Mouse (Mus musculus) common myeloid progenitor, adult 5-6 weeks (primary cell): ENCODE data around the gene Acot6. TPM values are rescaled to one million over a fixed set of nuclear protein-coding genes. Genes with fewer than 3 reads are reported as not detected.
"Not testable (repeated sequence)": the region's sequence is repeated elsewhere in the genome, so short reads cannot be mapped to it uniquely, and the experiment has no call there.

Experiments
- ATAC-seq: replicated peaks from 2 replicates; pipeline ENCODE4 v1.8.0; 2016; ENCODE audit warnings: low read depth, mild to moderate bottlenecking, moderate TSS enrichment, inconsistent platforms; ENCODE audit not compliant: poor library complexity, severe bottlenecking
- total RNA-seq: library from RNA; stranded (forward); fragments of 200-1000, 187-1606 nt; gene quantifications from 2 replicates; pipeline ENCODE4 v1.2.3, GENCODE M21; 2017

Gene Acot6
- total RNA-seq: 1.6 and 2.5 TPM in 2 replicates

DNA sequence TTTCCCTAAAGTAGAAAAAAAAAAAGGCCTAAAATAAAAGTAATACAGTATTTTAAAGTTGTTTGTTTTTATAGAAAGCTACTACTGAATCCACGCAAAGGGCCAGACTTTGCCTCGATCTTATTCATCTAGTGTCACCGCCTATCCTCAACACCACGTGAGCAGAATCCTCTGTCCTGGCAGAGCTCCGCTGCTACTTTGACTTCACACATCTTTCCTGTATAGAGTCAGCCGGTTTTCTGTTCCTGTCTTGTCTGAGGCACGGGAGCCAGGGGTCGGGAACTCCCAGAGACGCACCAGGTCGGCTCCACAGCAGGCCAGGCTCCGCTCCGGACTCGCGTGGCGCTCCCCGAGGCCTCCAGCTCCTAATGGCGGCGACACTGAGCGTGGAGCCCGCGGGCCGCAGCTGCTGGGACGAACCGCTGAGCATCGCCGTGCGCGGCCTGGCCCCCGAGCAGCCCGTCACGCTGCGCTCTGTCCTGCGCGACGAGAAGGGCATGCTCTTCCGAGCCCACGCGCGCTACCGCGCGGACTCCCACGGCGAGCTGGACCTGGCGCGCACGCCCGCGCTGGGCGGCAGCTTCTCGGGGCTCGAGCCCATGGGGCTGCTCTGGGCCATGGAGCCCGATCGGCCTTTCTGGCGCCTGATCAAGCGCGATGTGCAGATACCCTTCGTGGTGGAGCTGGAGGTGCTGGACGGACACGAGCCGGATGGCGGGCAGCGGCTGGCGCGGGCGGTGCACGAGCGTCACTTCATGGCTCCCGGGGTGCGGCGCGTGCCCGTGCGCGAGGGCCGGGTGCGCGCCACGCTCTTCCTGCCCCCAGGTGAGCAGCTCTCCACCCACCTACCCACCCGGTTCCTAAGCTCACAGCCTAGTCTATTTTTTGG, at the start of gene Acot6:
Gene Acot6 (plus strand): TSS at position 51 of the 889 bp plus-strand sequence.
- ATAC-seq: peak; percentile 71

DNA sequence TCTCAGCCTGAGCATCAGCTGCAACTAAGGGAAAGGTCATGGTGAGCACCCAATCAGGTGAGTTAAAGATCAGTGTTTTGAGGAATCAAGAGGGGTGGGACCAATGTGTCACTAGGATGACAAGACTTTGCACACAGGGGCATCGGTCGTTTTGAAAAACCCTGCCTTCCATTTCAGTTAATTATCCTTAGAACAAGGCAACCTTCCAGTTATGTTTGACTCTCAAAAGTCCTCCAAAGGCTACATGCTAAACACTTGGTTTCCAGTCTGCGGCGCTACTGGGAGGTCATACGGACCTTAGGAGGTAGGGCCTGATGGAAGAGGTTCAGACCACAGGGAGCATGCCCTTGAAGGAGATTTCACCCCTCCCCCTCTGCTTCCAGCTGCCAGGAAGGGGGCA, 49.7 kb upstream of the Acot6 start:
- ATAC-seq: not testable (repeated sequence)

DNA sequence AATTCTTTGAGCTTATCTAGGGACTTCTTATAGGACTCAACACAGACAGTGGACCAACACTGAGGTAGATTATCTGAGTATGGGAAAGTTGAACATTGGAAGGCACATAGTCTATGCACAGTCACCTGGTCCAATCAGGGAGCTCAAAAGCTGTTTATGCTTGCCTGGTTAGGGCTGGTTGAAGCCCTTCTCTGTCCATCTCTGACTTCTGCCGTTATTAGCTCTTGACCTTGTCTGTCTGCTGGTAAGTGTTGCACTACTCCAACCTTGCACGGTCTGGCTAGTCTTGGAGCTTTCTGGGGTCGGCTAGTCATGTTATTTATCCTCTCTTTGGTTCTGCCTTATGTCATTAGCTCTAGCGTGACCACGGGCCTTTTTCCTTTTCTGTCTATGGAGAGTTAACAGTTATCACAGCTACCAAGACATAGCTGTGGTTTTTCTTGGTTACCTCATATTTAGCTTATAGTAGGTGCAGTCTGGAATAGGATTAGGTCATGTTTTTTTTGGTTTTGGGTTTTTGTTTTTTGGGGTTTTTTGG, 48.4 kb upstream of the Acot6 start, which contains the start of gene Acot3:
Gene Acot3 (plus strand): TSS at position 208 of the 538 bp plus-strand sequence.
- peak; percentile 77 for ATAC-seq

DNA sequence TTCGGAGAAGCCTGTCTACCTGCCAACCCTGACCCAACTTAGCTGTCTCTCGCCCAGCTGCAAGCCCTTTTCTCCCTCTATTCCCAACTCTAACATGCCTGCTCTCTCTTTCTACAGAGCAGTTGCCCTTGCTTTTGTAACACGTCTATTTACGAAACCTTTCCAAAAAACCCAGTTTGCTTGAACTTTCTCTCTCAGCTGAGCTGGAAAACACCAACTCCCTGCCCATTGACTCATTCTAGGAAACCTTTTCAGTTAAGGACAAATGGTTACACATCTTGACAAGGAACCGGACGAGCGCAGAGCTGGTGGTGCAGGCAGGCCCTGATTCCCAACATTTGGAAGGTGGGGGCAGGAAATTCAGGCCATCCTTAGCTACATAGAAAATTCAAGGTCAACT, 47.8 kb upstream of the Acot6 start:
- no peak for ATAC-seq

DNA sequence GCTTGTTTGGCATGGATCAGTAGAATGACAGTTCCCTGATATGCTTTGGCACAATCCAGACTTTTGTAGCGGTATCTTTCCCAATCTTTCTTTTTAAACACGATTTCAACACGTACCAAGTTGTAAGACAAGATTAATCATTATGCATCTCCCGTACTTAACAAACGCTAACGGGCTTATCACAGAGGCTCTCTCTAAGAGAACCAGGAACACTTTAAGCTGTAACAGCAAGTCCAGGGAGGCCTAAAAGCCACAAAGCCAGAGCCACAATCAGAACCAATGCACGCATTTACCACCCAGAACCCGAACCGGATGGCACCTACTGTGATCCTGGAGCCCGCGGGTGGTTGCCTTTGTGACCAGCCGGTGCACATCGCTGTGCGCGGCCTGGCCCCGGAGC, 47.3 kb upstream of the Acot6 start:
- ATAC-seq: no peak

DNA sequence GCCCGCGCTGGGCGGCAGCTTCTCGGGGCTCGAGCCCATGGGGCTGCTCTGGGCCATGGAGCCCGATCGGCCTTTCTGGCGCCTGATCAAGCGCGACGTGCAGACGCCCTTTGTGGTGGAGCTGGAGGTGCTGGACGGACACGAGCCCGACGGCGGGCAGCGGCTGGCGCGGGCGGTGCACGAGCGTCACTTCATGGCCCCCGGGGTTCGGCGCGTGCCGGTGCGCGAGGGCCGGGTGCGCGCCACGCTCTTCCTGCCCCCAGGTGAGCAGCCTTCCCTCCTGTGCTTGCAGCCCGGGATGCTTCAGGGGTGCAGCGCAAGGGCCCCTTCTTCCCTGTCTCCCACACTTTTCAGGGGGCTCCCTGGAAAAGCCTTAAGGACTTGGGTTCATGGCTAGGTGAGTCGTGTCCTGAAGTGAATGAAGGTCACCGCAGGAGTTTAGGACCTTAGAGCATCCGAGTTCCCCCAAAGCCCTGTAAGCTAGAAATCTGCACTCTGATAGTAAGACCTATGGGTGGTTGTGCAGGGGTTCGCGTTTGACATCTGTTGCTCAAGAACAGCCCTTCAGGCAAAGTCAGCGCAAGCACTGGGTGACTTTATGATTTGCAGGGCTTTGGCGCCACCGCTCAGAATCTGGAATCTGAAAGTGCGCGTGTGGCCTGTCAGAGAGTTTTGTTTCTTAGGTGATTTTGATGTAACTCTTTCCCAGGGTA, 46.6 kb upstream of the Acot6 start:
- peak; percentile 58; the same call in 1 of the 2 replicates for ATAC-seq

DNA sequence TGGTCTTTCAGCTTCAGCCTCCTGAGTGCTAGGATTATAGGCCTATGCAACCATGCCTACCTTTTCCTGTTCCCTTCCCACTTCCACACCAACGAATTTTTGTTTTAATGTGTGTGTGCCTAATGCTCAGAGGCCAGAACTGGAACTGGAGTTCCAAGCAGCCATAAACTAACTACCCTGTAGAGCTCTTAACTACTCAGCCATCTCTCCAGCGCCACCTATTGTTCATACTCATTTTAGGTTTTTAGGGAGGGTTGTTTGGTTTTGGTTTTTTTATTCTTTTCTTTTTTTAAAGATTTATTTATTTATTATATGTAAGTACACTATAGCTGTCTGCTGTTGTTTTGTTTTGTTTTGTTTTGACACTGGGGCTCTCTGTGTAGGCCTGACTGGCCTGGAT, 39.5 kb upstream of the Acot6 start:
- ATAC-seq: peak; percentile 77; the same call in 1 of the 2 replicates

DNA sequence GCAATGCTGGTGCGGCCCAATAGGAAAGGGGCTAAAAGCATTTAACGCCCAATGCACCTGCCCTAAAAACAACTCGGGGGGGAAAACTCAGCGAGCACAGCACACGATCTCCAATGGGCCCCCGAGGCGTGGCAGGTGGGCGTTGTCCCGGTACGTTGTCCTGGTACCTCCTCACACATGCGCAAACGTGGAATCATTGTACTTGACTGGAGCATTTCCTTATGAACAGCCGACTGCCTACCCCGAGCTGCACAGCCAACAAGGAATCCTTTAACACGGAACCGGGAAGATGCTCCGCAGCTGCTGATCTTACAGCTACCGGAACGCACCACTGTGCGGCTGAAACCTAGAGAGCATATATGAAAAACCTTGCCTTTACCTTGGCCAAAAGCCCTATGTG, 38.1 kb upstream of the Acot6 start:
- ATAC-seq: no peak

DNA sequence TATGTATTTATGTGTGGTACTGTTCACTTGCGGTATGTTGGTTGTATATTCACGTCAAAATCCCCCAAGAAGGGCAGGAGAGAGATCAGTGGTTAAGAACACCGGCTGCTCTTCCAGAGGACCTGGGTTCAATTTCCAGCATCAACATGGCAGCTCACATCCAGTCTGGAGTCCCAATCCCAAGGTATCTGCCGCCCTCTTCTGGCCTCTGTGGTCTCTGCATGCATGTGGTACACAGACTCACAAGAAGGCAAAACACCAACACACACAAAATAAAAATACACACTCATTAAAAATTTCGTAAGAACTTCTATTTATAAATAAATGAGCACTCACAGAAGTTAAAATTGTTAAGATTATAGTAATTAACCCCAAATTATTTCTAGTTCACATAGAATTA, 37.2 kb upstream of the Acot6 start:
- ATAC-seq: no peak

DNA sequence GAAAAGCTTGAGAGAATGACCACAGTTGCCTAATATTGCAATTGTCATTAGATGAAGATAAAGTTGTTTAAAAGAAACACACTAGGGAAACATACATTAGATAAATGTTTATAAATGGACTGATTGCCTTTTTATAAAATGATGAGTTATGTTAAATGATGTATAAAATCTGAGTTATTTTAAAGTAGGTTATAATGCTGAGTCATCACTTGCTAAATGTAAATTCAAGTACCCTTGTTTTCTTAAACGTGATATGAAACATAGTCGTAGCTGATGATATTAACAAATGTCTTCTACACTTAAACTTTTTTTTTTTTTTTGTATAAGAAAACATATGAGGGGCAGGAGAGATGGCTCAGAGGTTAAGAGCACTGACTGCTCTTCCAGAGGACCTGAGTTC, 36.6 kb upstream of the Acot6 start:
- ATAC-seq: no peak

DNA sequence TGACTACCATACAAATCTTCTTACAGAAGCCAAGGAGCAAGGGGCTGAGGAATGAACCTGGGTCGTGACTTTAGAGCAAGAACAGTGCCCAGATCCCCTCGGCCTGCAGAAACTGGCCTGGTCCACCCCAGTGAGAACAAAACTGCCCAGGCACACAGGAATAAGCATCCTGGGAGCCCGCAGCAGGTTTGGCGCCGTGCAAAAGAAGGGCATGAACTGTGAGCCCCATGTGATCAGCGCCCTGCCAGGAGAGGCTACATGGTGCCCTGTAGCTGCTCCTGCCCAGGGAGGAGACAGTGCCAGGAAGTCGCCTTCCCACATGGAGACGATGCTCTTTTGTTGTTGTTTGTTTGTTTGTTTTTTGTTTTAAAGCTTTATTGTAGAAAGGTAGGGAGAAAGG, 35.8 kb upstream of the Acot6 start:
- no peak for ATAC-seq

DNA sequence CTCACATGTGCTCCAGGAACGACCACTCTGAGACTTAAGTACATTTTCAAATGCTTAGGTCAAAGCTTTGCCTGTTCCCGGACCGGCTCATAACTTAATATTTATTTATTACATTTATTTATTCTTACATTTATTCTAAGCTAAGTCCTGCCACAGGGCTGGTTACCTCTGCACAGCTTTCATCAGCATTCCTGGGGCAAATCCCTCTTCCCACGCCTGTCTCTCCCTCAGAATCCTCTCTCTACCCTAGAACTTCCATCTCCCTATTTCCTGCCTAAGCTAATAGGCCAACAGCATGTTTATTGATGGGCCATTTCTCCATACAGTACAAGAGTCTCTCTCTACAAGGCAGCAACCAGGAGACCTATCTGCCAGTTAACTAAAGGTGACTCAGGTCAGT, 32.7 kb upstream of the Acot6 start:
- no peak for ATAC-seq

DNA sequence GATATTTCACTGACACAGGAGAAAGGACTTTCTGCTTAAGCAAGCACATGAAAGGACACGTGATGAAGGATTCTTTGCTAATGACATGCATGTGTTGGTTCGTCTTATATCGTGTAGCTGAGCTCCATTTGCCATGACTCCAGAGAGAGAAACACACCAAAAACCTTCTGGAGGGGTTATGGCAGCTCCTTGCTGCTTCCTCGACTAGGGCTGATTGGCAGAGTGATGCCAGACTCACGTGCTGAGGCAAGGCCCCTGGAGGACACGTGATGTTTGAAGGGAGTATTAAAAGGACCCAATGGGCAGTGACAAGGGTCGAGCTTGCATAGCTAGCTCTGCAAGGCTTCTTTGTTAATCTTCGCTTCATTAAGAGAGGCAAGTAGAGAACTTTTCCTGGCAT, 32.2 kb upstream of the Acot6 start:
- ATAC-seq: no peak

DNA sequence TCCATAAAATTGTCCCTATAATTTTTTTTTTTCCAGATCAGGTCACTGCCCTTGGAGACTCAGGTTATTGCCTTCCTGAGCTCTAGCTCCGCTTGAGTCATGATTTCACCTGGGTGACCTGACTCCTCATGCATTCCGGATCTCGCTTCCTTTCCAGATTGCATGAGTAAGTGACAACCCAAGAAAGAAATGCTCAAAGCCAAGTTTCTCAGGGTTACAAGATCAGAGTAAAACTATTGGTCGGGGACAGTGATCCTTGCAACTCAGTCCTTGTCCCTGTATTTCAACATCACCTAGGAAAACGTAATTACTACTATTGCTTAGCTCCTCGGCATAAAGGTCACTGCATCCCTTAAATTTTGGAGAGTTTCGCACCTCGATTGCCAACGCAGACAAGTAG, 31.5 kb upstream of the Acot6 start, which contains the start of gene Acot5:
Gene Acot5 (plus strand): TSS at position 340 of the 400 bp plus-strand sequence.
- no peak for ATAC-seq

DNA sequence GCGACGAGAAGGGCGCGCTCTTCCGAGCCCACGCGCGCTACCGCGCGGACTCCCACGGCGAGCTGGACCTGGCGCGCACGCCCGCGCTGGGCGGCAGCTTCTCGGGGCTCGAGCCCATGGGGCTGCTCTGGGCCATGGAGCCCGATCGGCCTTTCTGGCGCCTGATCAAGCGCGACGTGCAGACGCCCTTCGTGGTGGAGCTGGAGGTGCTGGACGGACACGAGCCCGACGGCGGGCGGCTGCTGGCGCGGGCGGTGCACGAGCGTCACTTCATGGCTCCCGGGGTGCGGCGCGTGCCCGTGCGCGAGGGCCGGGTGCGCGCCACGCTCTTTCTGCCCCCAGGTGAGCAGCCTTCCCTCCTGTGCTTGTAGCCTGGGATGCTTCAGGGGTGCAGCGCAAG, 30.9 kb upstream of the Acot6 start:
- not testable (repeated sequence) for ATAC-seq

DNA sequence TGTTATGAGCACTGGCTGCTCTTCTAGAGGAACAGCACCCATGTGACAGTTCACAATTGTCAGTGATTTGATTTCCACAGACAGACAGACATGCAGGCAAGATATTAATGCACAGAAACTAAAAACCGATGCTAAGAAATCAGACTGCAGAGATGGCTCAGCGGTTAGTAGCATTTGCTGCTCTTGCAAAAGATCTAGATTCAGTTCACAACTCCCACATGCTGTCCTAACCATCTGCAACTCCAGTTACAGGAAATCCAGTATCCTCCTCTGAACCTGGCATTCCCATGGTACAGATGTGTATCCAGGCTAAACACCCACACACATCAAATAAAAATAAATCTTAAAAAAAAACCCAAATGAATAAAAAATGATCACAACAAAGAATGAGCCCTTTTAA, 28.8 kb upstream of the Acot6 start:
- no peak for ATAC-seq

DNA sequence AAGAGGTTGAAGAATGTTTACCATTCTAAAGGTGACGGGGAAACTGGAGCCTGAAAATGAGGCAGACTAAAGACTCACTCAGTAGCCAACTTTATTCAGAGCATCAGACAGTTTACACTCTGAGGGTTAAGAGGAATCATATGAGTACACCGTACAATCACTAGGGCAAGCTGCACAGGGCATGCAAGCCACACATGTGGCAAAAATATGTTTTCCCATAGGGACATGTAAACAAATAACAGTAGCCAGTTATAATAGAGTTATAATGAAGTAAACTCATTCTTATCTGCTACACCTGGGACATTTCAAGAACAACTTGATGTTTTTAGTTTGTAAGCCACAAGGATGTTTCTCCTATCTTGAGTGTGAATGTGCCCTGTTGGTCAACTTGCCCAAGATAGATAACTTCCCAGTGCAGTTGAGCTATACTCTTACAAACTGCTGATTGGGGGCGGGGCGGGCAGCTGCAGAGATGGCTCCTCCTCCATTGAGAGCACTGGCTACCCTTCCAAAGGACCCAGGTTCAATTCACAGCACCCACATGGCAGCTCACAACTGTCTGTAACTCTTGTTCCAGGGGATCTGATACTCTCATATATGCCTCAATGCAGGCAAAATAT, 23.0 kb upstream of the Acot6 start:
- no peak for ATAC-seq

DNA sequence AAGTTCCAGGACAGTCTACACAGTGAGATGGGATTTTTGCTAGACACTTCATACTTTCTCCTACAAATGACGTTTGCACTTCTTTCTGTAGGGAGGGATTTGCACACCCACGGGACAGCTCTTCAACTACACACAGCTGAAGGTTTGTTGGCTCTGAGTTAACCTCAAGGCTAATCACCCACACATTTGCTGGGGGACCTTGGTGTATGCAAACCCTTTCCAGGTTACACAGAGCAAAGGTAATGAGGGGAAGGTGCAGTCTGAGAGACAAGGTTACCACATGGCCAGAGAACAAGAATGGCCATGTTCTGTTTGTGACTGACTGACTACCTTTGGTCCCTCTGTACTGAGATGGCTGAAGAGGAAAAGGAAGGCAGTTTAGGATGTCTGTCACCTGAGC, 16.6 kb upstream of the Acot6 start:
- ATAC-seq: no peak

DNA sequence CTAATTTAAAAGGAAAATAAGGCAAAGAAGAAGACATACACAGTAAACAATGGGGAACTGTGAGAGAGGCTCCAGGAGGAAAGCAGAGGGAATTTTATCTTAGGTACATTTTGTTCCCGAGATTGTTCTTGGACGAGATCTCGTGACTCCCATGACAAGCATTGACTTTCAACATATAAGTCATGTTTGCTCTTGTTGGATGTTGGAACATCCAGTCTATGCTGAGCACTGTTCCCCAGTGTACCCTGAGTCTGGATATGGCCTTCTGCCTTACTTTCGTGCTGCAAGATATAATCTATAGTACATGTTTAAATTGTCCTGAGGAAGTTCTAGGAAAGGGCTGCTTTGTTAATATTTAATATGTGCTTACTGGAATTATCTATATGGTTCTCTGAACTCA, 15.9 kb upstream of the Acot6 start:
- ATAC-seq: no peak

DNA sequence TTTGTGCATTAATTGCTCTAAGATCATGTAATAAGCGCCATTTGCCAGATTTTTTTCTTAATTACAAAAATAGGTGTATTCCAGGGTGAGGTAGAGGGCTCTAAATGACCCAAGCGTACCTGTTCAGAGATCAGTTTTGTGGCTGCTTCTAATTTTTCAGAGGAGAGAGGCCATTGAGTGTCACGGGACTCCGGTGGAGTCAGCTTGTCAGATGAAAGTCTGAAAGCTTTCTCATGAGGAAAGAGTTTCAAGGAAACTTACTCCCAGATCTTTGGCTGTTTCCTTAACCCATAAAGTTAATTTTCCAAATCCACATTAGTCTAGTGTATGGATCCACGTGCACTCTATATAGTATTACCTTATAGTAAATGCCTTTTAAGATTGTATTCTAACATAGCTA, 5.8 kb upstream of the Acot6 start:
- ATAC-seq: not testable (repeated sequence)

DNA sequence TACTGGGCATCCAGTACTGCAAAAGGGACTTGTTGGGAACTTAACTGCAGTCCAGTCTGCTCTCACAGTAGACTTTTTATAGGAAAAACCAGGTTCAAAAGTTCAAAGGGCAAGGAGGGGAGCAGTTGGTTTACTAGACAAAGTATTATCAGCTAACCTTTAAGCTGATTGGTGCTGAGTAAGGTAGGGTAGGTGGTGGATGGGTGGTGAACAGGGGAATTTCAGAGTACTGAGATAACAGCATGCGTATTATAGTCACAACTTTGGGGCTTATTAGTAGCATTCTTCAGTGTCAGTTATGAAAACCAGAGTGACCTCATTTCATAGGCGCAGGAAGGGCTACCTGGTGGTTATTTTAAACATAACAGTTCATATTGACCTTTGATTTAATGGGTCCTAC, 849 bp upstream of the Acot6 start:
- no peak for ATAC-seq
